Mouse (Mus musculus) forebrain, embryonic 14.5 days (tissue): ENCODE results near the gene Vav3. TPM values are rescaled to one million over a fixed set of nuclear protein-coding genes. Genes with fewer than 3 reads are reported as not detected.

Source experiments
- ATAC-seq: fragments of 200-750 bp; cut with Nextera tagmentation; 2 replicates; pipeline ENCODE4 v1.8.0; 2017; ENCODE audit warnings: mild to moderate bottlenecking, moderate library complexity
- DNase-seq: peaks from one replicate; pipeline ENCODE4 v3.0.0-alpha.2; 2015; ENCODE audit warnings: low spot score
- H3K27ac ChIP-seq: fragments of 300-500 bp; sonication (generic); 2 replicates; pipeline ENCODE4 v1.5.1; 2014; ENCODE audit warnings: low read depth, mild to moderate bottlenecking, control low read depth, low read length, moderate library complexity
- H3K27me3 ChIP-seq: fragments of 300-500 bp; sonication (generic); replicated peaks from 2 replicates; pipeline ENCODE4 v1.6.1; 2014; ENCODE audit warnings: low read length, control low read depth, mixed read lengths; ENCODE audit not compliant: control insufficient read depth, insufficient read depth
- H3K36me3 ChIP-seq: fragments of 300-500 bp; sonication (generic); 2 replicates; pipeline ENCODE4 v1.6.1; 2014; ENCODE audit warnings: low read length, control low read depth; ENCODE audit not compliant: control insufficient read depth, insufficient read depth
- H3K4me1 ChIP-seq: fragments of 300-500 bp; sonication (generic); 2 replicates; pipeline ENCODE4 v1.6.1; 2014; ENCODE audit warnings: antibody characterized with exemption, low read length, control low read depth; ENCODE audit not compliant: control insufficient read depth, insufficient read depth
- H3K4me2 ChIP-seq: fragments of 300-500 bp; sonication (generic); 2 replicates; pipeline ENCODE4 v1.6.1; 2014; ENCODE audit warnings: mild to moderate bottlenecking, control low read depth, low read length
- H3K4me3 ChIP-seq: fragments of 300-500 bp; sonication (generic); 2 replicates; pipeline ENCODE4 v1.5.1; 2014; ENCODE audit warnings: low read depth, low read length, control low read depth
- H3K9ac ChIP-seq: fragments of 300-500 bp; sonication (generic); 2 replicates; pipeline ENCODE4 v1.6.1; 2014; ENCODE audit warnings: mild to moderate bottlenecking, low read length, control low read depth, moderate library complexity
- H3K9me3 ChIP-seq: fragments of 300-500 bp; sonication (generic); replicated peaks from 2 replicates; pipeline ENCODE4 v1.6.1; 2016; ENCODE audit warnings: low read length, control low read depth, mixed read lengths; ENCODE audit not compliant: control insufficient read depth
- WGBS: fragments of 180-500 bp; shearing (Covaris S2); extraction: QIAGEN DNeasy Blood & Tissue Kit; methylation state at CpG from one replicate; pipeline ENCODE4 v1.1.7; 2014; 5-methylcytosine and 5-hydroxymethylcytosine counted together
- polyA plus RNA-seq: library from polyadenylated mRNA; unstranded; fragments of >200 nt; fragmentation: Nextera tagmentation; extraction: Ambion mirVana; gene quantifications from 2 replicates; pipeline ENCODE4 v1.2.1, GENCODE M21; 2014

Gene Vav3
- 7.4 and 7.5 TPM in 2 replicates for polyA plus RNA-seq

GRCm38 (mm10) chr3:109340274-109341070 lies at the start of gene Vav3:
Vav3 (plus strand) TSS chr3:109340653.
- Histone ChIP-seq H3K4me3 (peak within 1 kb of the TSS; percentile 66), H3K9ac (peak within 1 kb of the TSS; percentile 72), H3K27me3 (0 out of 2 replicates have a peak, but pooled peaks cover 2% of the 10 kb centered on the region), H3K4me2 (peak within 1 kb of the TSS; percentile 80), H3K9me3 (no peaks in the 10 kb centered on the region), H3K36me3 (no peaks in the 10 kb centered on the region), H3K27ac (peak within 1 kb of the TSS; percentile 74), H3K4me1 (no peaks in the 10 kb centered on the region)
- DNase-seq (peak; percentile 70), ATAC-seq (peak; percentile 93)
- under 1% methylated on average over 85 of the region's 92 CpGs for WGBS

DNA sequence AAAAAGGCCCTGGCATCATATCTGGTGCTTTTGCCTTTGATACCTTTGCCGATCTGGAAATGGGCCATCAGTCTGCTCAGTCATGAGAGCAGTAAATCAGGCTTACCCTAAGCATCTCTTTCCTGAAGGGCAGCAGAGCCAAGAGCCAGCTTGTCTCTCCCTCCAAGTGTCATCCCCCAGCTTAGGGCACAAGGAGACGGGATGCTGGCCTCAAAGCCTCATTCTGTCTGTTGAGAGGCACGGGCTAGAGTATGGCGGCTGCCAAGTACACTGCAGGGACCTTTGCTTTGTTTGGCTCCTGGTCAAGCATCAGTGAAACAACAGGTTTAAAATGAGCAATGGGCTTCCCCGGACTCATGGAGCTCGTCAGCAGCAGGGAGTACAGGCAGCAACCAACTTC lies 41.6 kb upstream of the Vav3 start:
- Histone ChIP-seq H3K36me3 (no peaks in the 10 kb centered on the region), H3K4me3 (no peak overlapping the region), H3K27me3 (no peaks in the 10 kb centered on the region), H3K9me3 (no peaks in the 10 kb centered on the region), H3K4me2 (no peak overlapping the region), H3K27ac (no peak overlapping the region), H3K9ac (no peak overlapping the region), H3K4me1 (no peaks in the 10 kb centered on the region)
- DNase-seq: peak; percentile 8
- ATAC-seq: 0 out of 2 replicates have a peak, but pooled peaks have one; percentile 40
- WGBS: 30% methylated on average over 6 of the region's 6 CpGs

DNA sequence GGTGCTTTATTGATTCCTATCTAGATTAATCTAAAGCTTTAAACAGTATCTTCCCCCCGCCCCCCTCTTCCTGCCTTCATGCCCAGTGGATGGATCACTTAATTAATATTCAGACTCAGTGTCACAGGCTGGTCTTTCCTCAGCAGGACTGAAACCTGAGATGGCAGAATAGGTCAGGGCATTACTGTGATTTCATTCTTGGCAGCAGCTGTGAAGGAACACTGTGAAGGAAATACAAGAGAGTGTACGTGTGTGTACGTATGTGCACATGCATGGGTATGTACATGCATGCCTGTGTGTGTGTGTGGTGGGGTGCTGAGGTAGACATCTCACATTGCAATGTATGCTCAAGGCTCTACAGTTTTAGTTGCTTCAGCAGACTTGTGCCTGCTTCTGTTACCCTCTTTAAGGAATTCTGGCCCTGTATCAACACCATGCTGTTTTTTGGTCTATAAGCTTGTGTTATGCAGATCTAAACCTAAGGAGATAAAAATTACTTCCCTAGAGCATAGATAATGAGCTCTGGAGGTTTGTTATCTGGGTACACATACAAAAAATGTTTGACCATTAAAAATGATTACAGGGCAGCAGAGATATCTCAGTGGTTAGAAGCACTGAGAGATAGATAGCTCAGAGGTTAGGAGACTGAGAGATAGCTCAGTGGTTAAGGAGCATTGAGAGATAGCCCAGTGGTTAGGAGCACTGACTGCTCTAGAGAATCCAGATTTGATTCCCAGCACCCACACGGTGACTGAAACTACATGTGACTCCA lies 41.0 kb upstream of the Vav3 start:
- H3K4me3 ChIP-seq: no peak overlapping the region
- WGBS: 53% methylated on average over 4 of the region's 4 CpGs
- DNase-seq (no peak), ATAC-seq (0 out of 2 replicates have a peak, but pooled peaks have one; percentile 48)
- H3K4me2 ChIP-seq: no peak overlapping the region
- H3K27ac ChIP-seq: no peak overlapping the region
- no peaks in the 10 kb centered on the region for H3K36me3 ChIP-seq
- H3K9me3 ChIP-seq: no peaks in the 10 kb centered on the region
- H3K27me3 ChIP-seq: no peaks in the 10 kb centered on the region
- H3K4me1 ChIP-seq: no peaks in the 10 kb centered on the region
- H3K9ac ChIP-seq: no peak overlapping the region

- WGBS: 65% methylated on average over 2 of the region's 2 CpGs
Measured at GRCm38 (mm10) chr3:109302059-109302458, 38.4 kb upstream of the Vav3 start.

GRCm38 (mm10) chr3:109307406-109307805 lies 33.0 kb upstream of the Vav3 start:
- no peak overlapping the region for H3K4me3 ChIP-seq
- no peaks in the 10 kb centered on the region for H3K4me1 ChIP-seq
- H3K27me3 ChIP-seq: no peaks in the 10 kb centered on the region
- H3K4me2 ChIP-seq: no peak overlapping the region
- WGBS: 46% methylated on average over 7 of the region's 7 CpGs
- DNase-seq (peak; percentile 54), ATAC-seq (peak; percentile 77; the same call in 1 of the 2 replicates)
- H3K9ac ChIP-seq: no peak overlapping the region
- H3K36me3 ChIP-seq: no peaks in the 10 kb centered on the region
- H3K27ac ChIP-seq: no peak overlapping the region
- no peaks in the 10 kb centered on the region for H3K9me3 ChIP-seq

More at GRCm38 (mm10) chr3:109302059-109302458, 38.4 kb upstream of the Vav3 start:
- no peak overlapping the region for H3K27ac ChIP-seq
- no peak overlapping the region for H3K4me3 ChIP-seq
- no peak overlapping the region for H3K9ac ChIP-seq
- H3K36me3 ChIP-seq: no peaks in the 10 kb centered on the region
- no peak for DNase-seq
- no peaks in the 10 kb centered on the region for H3K4me1 ChIP-seq
- no peaks in the 10 kb centered on the region for H3K27me3 ChIP-seq
- H3K4me2 ChIP-seq: no peak overlapping the region
- no peaks in the 10 kb centered on the region for H3K9me3 ChIP-seq
- no peak for ATAC-seq

DNA sequence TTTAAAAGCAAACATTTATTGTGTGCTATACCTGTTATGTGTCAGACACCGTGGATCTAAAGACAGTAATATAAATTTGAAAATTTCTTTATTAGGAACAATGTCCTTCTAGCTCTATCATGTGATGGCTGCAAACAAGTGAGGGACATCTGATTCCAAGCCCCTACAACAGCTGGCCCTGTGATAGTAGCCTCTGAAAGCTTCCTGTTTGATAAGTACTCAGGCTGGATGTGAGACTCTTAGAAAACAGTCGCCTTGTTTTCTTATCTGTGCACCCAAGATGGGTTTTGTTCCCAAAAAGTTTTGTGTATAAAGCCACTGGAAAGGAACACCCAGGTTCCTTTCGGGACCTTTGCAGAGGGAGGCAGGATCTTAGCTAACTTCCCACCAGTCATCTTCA lies 32.0 kb upstream of the Vav3 start:
- H3K9me3 ChIP-seq: no peaks in the 10 kb centered on the region
- no peak for ATAC-seq
- H3K4me2 ChIP-seq: no peak overlapping the region
- no peak for DNase-seq
- H3K36me3 ChIP-seq: no peaks in the 10 kb centered on the region
- no peaks in the 10 kb centered on the region for H3K4me1 ChIP-seq
- H3K4me3 ChIP-seq: no peak overlapping the region
- no peak overlapping the region for H3K9ac ChIP-seq
- H3K27me3 ChIP-seq: no peaks in the 10 kb centered on the region
- no peak overlapping the region for H3K27ac ChIP-seq
- WGBS: 85% methylated on average over 3 of the region's 3 CpGs

DNA sequence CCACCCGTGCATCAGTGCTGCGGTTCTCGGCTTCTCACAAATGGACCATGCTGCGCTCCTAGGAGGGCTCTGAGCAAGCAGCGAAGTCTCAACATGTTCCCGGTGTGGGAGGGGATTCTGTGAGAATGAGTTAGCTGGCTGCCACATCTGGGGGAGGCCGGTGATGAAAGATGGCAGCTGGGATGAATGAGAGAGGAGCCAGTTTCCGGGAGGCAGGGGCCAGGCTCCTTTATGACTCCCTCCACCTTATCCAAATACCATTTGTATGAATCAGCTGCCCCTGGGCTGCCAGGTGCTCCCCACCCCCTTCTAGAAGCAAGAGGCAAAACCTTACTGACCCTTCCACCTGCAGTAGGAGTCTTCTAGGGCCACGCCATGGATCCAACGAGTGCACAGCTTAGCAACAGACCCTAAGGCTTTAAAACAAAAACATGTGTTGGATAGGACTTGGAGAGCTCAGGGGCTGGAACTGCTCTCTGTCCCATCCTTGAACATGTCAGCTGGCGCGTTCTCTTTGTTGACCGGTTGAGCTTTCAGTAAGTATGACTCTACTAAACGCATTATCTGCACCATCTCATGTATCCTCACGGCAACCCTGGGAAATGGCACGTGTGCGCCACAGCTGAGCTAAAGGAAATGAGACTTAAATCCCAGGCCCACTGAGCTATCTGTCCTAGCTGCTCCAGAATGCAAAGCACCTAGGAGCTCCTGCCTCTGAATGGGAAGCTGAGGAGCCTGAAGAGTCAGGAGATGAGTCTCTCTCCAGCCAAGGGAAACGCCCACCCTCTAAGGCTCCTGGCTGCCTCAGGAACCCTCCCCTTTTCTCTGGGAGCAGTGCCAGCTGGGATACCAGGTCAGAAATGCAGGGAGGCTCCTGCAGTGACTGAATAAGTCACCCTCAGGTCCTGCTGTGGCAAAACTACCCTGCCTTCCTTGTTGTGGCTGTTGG lies 30.9 kb upstream of the Vav3 start:
- WGBS: 91% methylated on average over 18 of the region's 18 CpGs
- no peaks in the 10 kb centered on the region for H3K36me3 ChIP-seq
- ATAC-seq: no peak

GRCm38 (mm10) chr3:109311172-109311824 lies 29.2 kb upstream of the Vav3 start:
- Histone ChIP-seq H3K36me3 (no peaks in the 10 kb centered on the region), H3K9me3 (no peaks in the 10 kb centered on the region), H3K4me2 (no peak overlapping the region), H3K9ac (no peak overlapping the region), H3K27ac (no peak overlapping the region), H3K4me1 (no peaks in the 10 kb centered on the region), H3K27me3 (no peaks in the 10 kb centered on the region), H3K4me3 (no peak overlapping the region)
- DNase-seq (no peak), ATAC-seq (no peak)
- 84% methylated on average over 6 of the region's 6 CpGs for WGBS

More for the DNA sequence above, 30.9 kb upstream of the Vav3 start:
- Histone ChIP-seq H3K27me3 (no peaks in the 10 kb centered on the region), H3K4me2 (no peak overlapping the region), H3K4me3 (no peak overlapping the region), H3K9me3 (no peaks in the 10 kb centered on the region), H3K27ac (no peak overlapping the region), H3K4me1 (no peaks in the 10 kb centered on the region), H3K9ac (no peak overlapping the region)
- DNase-seq: no peak
